Mouse (Mus musculus) cortical plate, adult 2 months (tissue): ENCODE data around the gene Vmn1r86.

Experiments
- CTCF ChIP-seq: fragments of 200-500 bp; IDR thresholded peaks from 2 replicates; pipeline ENCODE4 v1.5.1; 2011; ENCODE audit warnings: mild to moderate bottlenecking, control low read depth, low read length; ENCODE audit not compliant: insufficient read depth; ENCODE audit errors: extremely low read depth
- POLR2A ChIP-seq: fragments of 200-500 bp; IDR thresholded peaks from 2 replicates; pipeline ENCODE4 v1.6.1; 2011; ENCODE audit warnings: mild to moderate bottlenecking, low read length, control low read depth; ENCODE audit not compliant: insufficient read depth; ENCODE audit errors: extremely low read depth

DNA sequence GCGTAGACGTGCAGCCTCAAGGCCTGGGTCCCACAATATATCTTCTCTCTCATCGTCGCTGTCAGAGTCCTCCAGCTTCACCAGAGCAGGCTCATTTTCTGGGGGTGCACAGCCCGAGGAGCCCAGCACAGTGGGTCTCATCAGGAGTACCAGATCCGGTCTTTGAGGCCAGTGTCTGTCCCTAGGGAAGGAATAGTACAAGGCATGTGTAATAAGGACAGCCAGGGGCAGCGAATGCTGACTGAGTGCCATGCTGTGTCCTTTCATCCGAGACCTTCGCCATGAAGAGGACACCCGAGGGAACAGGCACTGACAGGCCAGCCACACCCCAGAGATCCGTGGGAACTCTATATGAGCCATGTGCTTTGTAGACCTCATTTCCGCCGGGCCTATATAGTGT, 66.7 kb downstream of the Vmn1r86 start:
- TF ChIP-seq CTCF, result no peak
- no peak for TF ChIP-seq POLR2A
